Mouse (Mus musculus): ENCODE results near the gene Smarca2.

The Smarca2 gene

GRCm38 (mm10) chr19:26776066-26777025 lies 171.5 kb downstream of the Smarca2 start:
- no peak for DNase-seq (ENCODE audit: low spot score)

DNA sequence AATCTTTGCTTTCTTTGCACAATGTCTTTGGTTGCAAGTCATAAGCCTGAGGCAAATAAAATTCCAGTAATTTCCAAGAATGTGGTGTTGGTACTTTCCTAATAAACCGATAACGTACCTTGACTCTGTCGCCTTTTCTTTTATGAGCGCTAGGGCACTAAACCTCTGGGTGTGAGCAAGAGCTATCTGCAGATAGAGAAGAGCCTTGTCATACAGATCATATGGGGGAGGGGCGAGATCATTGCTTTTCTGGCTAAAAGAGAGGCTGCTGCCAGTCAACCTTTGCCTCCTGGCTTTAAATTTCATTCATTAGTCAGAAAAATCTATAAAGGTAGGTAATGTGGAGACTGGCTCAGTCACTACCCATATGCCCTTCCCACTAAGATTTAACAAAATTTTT lies 173.3 kb downstream of the Smarca2 start:
- no peak for DNase-seq (ENCODE audit: low spot score)

GRCm38 (mm10) chr19:26781209-26781608 lies 176.4 kb downstream of the Smarca2 start:
- DNase-seq (ENCODE audit: low spot score): no peak

- DNase-seq (ENCODE audit: low spot score): no peak
Observed at GRCm38 (mm10) chr19:26788446-26788845, 183.6 kb downstream of the Smarca2 start.

DNA sequence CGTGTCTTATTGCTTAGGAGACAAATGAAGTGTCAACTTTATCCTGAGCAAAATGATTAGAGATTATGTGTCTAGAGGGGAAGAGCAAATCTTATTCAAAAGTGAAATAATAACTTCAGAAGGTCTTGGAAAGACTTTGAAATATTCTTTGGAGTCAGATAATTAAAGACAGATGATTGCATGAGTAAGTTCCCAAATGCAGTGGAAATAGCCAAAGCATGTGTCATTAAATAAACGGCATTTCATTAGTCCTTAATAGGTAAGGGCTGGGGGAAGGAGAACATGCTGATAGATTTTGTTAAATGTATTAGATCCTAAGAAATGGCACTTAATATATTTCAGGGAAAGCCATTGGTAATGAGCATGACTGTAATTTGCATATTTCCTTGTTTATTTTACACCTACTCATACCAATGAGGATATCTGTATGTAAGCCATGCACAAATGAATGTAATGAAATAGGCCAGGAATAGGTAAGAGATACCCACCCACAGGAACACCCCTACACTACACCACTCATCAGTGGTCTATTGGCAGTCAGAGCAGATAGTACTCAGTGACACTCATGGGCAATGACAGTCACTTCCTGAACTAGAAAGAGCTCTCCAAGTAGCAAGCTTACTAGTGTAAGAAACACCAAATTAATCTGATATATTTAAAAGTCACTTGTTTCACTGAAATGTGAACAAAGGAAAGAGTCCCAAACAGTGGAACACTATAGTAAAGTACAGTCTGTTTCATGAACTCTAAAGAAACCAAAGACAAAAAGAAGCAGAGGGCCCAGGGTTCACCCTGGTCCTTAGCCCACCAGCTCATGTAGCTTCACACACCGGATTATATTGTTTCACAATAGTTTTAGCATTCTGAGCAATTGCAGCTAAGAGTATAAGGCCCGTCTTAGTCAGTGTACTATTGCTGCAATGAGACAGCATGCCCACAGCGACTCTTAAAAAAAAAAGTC lies 185.8 kb downstream of the Smarca2 start:
- no peak for DNase-seq (ENCODE audit: low spot score)

GRCm38 (mm10) chr19:26794315-26794714 lies 189.5 kb downstream of the Smarca2 start:
- no peak for DNase-seq (ENCODE audit: low spot score)

DNA sequence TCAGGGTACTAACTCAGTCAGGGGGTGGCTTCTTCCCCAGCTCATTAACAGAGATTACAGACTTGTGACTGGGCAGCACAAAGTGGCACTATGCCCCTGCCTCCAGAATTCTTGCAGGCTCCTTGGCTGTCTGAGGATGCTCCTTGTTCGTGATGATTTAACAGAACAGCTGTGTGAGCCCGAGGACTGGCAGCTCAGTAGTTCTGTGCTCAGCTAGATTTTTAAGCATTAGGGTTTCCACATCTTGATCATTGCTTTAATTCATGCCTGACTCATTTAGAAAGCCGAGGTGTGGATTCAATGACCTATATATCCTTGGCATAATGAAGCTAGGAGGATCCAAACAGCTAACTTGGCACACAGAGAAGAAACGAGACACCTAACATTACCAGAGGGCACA lies 191.2 kb downstream of the Smarca2 start:
- DNase-seq (ENCODE audit: low spot score): no peak

DNA sequence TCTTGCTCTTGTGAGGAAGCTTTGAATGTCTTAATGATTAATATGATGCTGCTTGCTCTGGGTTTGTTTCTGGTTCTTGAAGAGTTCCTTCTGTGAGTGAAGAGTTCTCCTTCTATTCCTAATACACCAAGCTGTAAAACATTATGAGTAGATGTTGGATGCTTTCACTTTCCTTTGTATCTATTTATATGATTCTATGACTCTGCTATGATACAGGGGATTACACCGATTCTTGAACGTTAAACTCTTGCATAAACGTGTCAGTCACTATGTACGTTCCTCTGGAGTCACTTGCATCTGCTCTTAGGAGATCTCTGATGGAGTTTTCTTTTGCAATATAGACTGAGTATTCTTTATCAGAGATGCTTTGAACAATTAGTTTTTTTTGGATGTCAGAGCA lies 199.6 kb downstream of the Smarca2 start:
- DNase-seq (ENCODE audit: low spot score): no peak

GRCm38 (mm10) chr19:26814629-26815028 lies 209.8 kb downstream of the Smarca2 start:
- DNase-seq (ENCODE audit: low spot score): peak; percentile 62

GRCm38 (mm10) chr19:26817901-26818300 lies 213.1 kb downstream of the Smarca2 start:
- no peak for DNase-seq (ENCODE audit: low spot score)

Measured in embryo, embryonic 10 days (tissue).